Mouse (Mus musculus) cerebellum, postnatal 10 days (tissue): Measurements from ENCODE around the gene Fermt2.

Experiments used
- DNase-seq, 2 experiments: peaks; one replicate each; pipeline ENCODE4 v3.0.0; 2021; ENCODE audit warnings: mixed read lengths in 2 of 2

Fermt2 gene

DNA sequence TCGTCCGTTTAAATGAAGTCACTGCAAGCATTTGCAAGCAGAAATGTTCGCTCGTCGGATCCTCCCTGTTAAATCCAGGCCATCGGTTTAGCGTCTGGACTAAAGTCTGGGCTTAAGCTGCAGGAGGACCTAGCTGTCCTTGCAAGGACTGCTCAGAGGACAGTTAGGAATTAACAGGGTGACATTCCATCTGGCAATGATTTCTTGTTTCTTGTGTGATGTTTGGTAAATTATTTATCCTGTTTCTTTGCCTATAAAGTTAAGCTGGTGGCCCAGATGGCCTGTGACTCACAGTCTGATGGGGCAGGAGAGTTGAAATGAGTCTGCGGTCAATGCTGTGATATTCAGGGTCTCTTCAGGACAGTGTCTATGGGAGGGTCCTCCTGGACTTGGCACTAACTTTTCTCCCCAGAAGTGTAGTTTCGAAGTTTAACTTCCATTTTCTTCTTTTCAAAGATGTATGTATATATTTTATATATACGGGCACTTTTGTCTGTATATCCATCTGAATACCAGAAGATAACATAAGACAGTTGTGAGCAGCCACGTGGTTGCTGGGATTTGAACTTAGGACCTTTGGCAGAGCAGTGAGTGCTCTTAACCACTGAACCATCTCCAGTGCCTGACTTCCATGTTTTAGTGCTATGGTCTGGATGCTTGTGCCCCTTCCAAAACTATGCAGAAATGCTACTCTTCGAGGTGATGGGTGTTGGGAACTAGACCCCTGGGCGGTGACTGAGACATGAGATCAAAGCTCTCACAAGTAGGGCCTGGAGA lies 99.7 kb downstream of the Fermt2 start:
- no peak for DNase-seq

DNA sequence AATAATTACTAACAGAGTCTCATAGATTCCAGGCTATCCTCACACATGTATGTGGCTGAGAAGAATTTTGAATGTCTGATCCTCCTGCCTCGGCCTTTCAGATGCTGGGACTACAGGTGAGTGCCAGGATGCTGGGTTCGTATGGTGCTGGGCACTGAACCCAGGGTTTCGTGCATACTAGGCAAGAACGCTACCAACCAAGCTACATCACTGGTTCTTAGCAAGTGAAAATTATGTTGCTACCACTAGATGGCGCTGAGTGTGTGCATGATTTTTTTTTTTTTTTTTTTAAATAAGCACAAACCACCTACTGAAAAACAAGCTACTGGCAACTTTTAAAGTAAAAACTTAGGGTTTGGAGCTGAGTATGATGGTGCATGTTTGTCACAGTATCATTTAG lies 106.7 kb downstream of the Fermt2 start:
- peak; percentile 65 to 84 for DNase-seq

DNA sequence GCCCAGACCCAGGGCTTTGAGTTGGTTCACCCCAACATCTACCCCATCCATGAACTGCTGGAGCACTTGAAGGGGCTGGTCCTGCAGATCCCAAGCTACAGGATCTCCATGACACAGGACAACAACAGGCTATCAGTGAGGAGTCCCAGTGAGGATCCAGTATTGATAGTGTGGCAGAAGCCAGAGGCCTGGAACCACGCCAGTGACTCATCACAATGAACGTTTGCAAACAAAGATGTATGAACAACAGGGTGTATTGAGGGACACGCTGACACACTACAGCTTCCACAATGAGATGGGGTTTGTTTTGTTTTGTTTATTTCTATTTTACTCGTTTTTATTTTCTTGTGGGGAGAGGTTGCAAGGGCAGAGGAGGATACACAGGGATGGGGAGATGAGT lies 107.5 kb downstream of the Fermt2 start:
- peak; percentile 7 to 23 for DNase-seq

DNA sequence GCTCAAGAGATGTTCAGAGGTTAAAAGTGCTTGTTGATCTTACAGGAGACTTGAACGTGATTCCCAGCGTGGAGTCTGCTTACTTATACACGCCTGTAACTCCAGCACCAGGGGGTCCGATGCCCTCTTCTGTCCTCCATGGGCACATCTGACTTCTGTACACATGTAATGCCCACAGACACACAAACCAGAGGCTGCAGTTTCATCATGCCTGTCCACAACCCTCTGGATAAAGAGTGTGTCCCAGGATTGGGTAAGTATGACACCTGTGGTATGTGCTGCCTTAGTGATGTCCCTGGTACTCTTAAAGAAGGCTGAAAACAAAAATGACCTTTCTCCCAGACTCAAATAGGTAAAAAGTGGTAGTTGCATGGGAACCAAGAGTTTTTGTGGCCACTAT lies 110.6 kb downstream of the Fermt2 start:
- DNase-seq = no peak

DNA sequence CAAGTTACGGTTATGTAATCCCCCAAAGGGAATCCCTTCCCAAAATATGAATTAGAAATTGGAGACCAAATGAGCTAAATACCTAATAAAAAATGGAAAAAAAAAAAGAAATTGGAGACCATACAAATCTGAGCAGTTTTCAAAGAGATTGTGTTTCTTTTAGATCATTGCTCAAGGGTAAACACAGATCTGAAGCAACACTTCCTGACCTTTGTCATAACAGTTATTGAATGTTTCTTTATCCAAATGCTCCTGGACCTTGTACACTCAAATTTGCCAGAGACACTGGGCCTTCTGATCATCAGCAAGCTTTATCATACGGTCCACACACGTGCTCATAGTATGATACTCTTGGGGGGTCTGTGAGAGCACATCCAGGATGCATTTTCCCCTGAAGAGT lies 111.4 kb downstream of the Fermt2 start:
- DNase-seq = no peak

DNA sequence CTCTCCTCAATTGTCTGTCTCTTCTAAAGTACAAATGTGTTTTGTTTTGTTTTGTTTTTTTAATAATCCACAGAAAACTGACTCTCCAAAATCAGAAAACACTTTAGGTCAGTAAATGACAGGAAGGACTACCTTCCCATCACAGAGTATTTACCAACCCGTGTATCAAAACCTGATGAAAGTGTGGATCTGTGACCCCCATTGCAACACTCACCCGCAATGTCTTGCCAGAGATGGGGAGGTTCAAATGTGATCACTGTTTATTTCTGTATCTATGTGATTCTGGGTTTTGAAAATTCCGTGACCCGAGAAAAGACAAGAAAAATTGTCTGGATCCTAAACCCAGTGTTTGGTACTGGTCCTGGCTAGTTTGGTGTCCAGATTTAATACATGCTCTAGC lies 113.7 kb downstream of the Fermt2 start:
- no peak for DNase-seq
